Mouse (Mus musculus) liver, embryonic 15.5 days (tissue): ENCODE data around the gene Rad54l. TPM values are rescaled to one million over a fixed set of nuclear protein-coding genes. Genes with fewer than 3 reads are reported as not detected.

ENCODE experiments used
- ATAC-seq: fragments of 200-750 bp; cut with Nextera tagmentation; 2 replicates; pipeline ENCODE4 v1.8.0; 2017; ENCODE audit warnings: moderate number of reproducible peaks, mild to moderate bottlenecking, moderate library complexity; ENCODE audit not compliant: insufficient read depth
- H3K27ac ChIP-seq: fragments of 300-500 bp; sonication (generic); replicated peaks from 2 replicates; pipeline ENCODE4 v1.5.1; 2015; ENCODE audit warnings: mild to moderate bottlenecking, inconsistent platforms
- H3K27me3 ChIP-seq: fragments of 300-500 bp; sonication (generic); 2 replicates; pipeline ENCODE4 v1.6.1; 2015; ENCODE audit warnings: mild to moderate bottlenecking, inconsistent platforms
- H3K36me3 ChIP-seq: fragments of 300-500 bp; sonication (generic); replicated peaks from 2 replicates; pipeline ENCODE4 v1.6.1; 2015; ENCODE audit warnings: moderate library complexity, mild to moderate bottlenecking, inconsistent platforms
- H3K4me1 ChIP-seq: fragments of 300-500 bp; sonication (generic); replicated peaks from 2 replicates; pipeline ENCODE4 v1.6.1; 2015; ENCODE audit warnings: inconsistent platforms
- H3K4me2 ChIP-seq: fragments of 300-500 bp; sonication (generic); 2 replicates; pipeline ENCODE4 v1.6.1; 2015; ENCODE audit warnings: moderate library complexity, mild to moderate bottlenecking, inconsistent platforms
- H3K4me3 ChIP-seq: fragments of 300-500 bp; sonication (generic); replicated peaks from 2 replicates; pipeline ENCODE4 v1.5.1; 2015; ENCODE audit warnings: mild to moderate bottlenecking, inconsistent platforms
- H3K9ac ChIP-seq: fragments of 300-500 bp; sonication (generic); 2 replicates; pipeline ENCODE4 v1.6.1; 2015; ENCODE audit warnings: moderate library complexity, mild to moderate bottlenecking, inconsistent platforms
- H3K9me3 ChIP-seq: fragments of 300-500 bp; sonication (generic); replicated peaks from 2 replicates; pipeline ENCODE4 v1.6.1; 2016; ENCODE audit warnings: inconsistent platforms
- WGBS: fragments of 180-500 bp; shearing (Covaris S2); methylation state at CpG from one replicate; pipeline ENCODE4 v1.1.7; 2015; ENCODE audit warnings: mixed read lengths; ENCODE audit not compliant: insufficient replicate concordance; 5-methylcytosine and 5-hydroxymethylcytosine counted together
- polyA plus RNA-seq: library from polyadenylated mRNA; unstranded; fragments of >200 nt; fragmentation: Nextera tagmentation; extraction: Ambion mirVana; gene quantifications from 2 replicates; pipeline ENCODE4 v1.2.1, GENCODE M21; 2015

Rad54l gene
- polyA plus RNA-seq, 1 experiment from 2014 or later, result 26.8 TPM

DNA sequence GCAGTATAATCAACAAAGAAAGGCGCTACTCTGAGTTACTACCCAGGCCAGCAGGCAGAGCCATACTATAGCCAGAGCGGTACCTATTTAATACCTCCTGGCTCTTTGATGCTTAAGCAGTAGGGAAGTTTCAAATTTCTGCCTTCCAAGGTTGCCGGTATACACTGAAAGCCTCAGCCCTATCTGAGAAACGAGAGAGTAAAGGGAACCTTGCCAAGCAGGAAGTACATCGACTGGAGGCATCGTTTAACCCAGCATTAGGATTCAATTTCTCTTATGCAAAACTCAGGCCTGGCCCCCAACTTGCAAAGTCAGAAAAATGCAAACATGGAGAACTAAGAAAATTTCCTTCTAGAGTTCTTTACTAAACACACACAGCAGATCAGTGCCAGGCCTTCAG, 53.4 kb downstream of the Rad54l start:
- ATAC-seq, result no peak
- Histone ChIP-seq H3K9ac (no peak overlapping the region), H3K36me3 (peaks cover 59% of the 10 kb centered on the region), H3K4me3 (no peak overlapping the region), H3K9me3 (no peaks in the 10 kb centered on the region), H3K4me1 (peaks cover 21% of the 10 kb centered on the region), H3K27ac (no peak overlapping the region), H3K4me2 (no peak overlapping the region), H3K27me3 (no peaks in the 10 kb centered on the region)
- 75% methylated on average over 6 of the region's 6 CpGs for WGBS

DNA sequence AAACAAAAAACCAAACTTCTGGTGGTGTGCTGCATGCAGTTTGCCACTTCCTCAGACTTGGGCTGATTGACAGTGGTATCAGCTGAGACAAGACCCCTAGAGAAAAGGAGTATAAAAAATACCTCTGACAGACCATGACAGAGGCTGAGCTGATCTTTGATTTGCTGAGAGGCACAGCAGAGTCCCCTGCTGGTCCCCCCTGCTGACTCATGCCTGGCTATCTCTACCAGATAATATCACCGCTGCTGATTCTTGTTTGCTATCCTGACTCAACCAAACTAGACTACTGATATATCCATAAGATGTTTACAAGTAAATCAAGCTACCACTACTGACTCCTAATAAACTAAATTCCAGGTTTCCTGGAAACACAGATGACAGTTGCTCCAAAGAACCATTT, 59.6 kb downstream of the Rad54l start:
- H3K4me3 ChIP-seq, result no peak overlapping the region
- H3K4me2 ChIP-seq, result no peak overlapping the region
- H3K9ac ChIP-seq, result no peak overlapping the region
- 17% methylated on average over 1 of the region's 1 CpGs for WGBS
- ATAC-seq, result peak; percentile 28; the same call in 1 of the 2 replicates
- H3K27ac ChIP-seq, result no peak overlapping the region
- no peaks in the 10 kb centered on the region for H3K9me3 ChIP-seq
- peaks cover 38% of the 10 kb centered on the region for H3K36me3 ChIP-seq
- peaks cover 7% of the 10 kb centered on the region; the same call in 1 of the 2 replicates for H3K4me1 ChIP-seq
- H3K27me3 ChIP-seq, result no peaks in the 10 kb centered on the region

DNA sequence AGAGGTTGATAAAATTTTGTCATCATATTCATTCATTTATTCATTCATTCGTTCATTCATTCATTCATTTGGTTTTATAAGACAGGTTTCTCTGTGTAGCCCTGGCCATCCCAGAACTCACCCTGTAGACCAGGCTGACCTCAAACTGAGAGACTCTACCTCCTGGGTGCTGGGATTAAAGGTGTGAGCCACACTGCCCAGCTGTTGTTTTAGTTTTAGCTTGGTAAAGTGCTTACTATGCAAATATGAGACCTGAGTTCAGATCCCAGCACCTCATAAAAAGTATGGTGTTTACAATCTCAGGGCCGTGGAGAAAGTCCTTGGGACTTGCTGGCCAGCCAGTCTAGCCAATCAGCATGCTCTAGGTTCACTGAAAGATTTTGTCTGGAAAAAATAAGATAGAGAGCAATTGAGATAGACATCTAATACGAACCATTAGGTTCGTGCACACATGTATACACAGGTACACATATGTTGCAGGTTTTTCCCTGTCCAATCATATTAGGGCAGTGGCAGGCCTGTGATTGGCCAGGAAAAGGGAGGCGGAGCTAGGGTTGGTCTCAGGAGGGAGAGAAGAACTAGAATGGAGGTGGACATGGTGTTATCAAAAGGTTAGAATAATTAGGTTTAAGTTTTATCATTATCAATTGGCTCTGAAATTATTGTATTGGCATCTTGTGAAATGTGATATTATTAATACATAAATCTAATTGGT, 64.3 kb downstream of the Rad54l start:
- H3K4me1 ChIP-seq, result peaks cover 10% of the 10 kb centered on the region
- ATAC-seq, result no peak
- no peak overlapping the region for H3K27ac ChIP-seq
- H3K4me3 ChIP-seq, result no peak overlapping the region
- H3K9ac ChIP-seq, result no peak overlapping the region
- WGBS, result 64% methylated on average over 5 of the region's 5 CpGs
- H3K36me3 ChIP-seq, result no peaks in the 10 kb centered on the region
- H3K4me2 ChIP-seq, result no peak overlapping the region
- H3K9me3 ChIP-seq, result no peaks in the 10 kb centered on the region
- H3K27me3 ChIP-seq, result no peaks in the 10 kb centered on the region

DNA sequence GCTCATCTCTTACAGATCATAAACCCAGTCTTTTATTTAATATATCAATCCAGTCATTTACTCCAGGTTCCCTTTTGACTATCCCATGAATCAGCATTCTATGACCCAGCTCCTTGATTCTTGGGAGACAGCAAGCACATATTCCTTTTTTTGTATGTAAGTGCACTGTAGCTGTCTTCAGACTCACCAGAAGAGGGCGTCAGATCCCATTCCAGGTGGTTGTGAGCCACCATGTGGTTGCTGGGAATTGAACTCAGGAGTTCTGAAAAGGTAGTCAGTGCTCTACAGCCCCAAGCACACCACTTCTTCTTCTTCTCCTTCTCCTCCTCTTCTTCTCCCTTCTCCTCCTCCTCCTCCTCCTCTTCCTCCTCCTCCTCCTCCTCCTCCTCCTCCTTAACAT, 65.9 kb downstream of the Rad54l start:
- H3K4me1 ChIP-seq, result peaks cover 16% of the 10 kb centered on the region
- H3K9ac ChIP-seq, result no peak overlapping the region
- no peaks in the 10 kb centered on the region for H3K36me3 ChIP-seq
- H3K9me3 ChIP-seq, result no peaks in the 10 kb centered on the region
- WGBS, result 3% methylated on average over 1 of the region's 1 CpGs
- no peak overlapping the region for H3K4me2 ChIP-seq
- no peaks in the 10 kb centered on the region for H3K27me3 ChIP-seq
- ATAC-seq, result no peak
- H3K4me3 ChIP-seq, result no peak overlapping the region
- H3K27ac ChIP-seq, result no peak overlapping the region

DNA sequence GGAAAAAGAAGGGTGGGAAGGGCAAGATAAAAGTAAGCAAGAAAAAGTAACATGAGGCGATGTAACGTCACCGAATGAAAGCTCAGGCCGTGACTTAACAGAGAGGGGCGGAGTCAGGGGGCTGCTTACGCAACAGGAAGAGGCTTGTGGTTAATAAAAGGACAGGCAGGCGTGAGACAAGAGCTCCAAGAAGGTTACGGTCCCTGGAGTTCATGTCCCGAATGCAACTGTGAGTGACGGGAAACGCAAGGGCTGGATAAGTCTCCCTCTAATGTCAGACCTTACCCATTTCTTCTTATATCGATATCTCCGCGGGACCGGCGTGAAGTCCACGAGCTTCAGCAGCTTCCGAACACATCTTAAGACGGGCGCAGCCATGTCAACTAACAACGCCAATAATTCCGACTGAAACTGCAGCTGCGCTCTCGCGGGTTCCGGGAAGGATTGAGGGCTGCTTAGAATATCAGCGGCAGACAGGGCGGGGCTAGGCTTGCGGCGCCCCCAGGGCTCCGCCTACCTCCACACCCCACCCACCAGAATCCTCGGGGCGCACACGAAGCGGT, 70.0 kb downstream of the Rad54l start, which contains the start of gene Nsun4:
Gene Nsun4 (minus strand): TSS at position 478 of the 563 bp plus-strand sequence.
- peak within 1 kb of the TSS; percentile 95 for H3K27ac ChIP-seq
- peak within 1 kb of the TSS; percentile 63 for H3K9ac ChIP-seq
- H3K9me3 ChIP-seq, result no peaks in the 10 kb centered on the region
- under 1% methylated on average over 35 of the region's 35 CpGs for WGBS
- H3K27me3 ChIP-seq, result no peaks in the 10 kb centered on the region
- H3K4me1 ChIP-seq, result peaks cover 24% of the 10 kb centered on the region
- no peaks in the 10 kb centered on the region for H3K36me3 ChIP-seq
- peak within 1 kb of the TSS; percentile 95 for H3K4me2 ChIP-seq
- peak within 1 kb of the TSS; percentile 72 for H3K4me3 ChIP-seq
- peak; percentile 92 for ATAC-seq

DNA sequence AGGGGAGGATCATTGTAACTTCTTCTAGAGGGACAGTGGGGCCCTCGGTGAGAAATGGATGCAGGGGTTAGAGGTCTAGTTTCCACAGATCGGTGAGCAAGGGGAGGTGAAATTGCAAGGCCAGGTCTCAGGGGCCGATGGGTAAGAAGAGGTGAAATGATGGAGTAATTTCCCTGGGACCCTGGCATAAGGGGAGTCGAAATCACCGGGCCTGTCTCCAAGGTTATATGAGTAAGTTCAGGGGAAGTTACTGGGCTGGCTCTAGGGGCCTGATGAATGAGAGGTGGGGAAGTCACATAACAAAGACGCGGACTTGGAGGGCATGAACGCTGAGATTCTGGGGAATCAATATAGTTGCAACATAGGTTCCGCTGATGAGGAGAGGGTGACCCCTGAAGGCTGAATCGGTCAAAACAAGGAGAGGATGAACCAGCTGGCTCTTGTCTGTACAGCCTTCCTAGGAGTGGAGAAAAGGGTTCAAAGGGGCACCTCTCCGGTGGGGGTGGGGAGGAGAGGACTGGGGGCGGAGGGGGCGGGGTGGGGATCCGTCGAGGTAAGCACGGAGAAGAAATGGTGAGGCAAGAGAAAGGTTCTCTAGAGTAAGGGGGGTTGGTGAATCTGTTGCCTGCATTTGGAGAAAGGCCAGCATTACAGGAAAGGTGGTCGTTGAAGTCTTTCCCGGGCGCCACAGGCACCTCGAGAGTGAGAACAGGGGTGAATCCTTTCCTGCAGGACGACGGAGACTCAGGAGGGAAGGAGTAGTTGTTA, 70.8 kb downstream of the Rad54l start:
- peak overlapping the region; percentile 72 for H3K4me3 ChIP-seq
- peak overlapping the region; percentile 63 for H3K9ac ChIP-seq
- H3K36me3 ChIP-seq, result no peaks in the 10 kb centered on the region
- H3K9me3 ChIP-seq, result no peaks in the 10 kb centered on the region
- H3K4me1 ChIP-seq, result peaks cover 29% of the 10 kb centered on the region
- ATAC-seq, result peak; percentile 26; the same call in 1 of the 2 replicates
- peak overlapping the region; percentile 95 for H3K27ac ChIP-seq
- peak overlapping the region; percentile 95 for H3K4me2 ChIP-seq
- 9% methylated on average over 22 of the region's 22 CpGs for WGBS
- no peaks in the 10 kb centered on the region for H3K27me3 ChIP-seq

DNA sequence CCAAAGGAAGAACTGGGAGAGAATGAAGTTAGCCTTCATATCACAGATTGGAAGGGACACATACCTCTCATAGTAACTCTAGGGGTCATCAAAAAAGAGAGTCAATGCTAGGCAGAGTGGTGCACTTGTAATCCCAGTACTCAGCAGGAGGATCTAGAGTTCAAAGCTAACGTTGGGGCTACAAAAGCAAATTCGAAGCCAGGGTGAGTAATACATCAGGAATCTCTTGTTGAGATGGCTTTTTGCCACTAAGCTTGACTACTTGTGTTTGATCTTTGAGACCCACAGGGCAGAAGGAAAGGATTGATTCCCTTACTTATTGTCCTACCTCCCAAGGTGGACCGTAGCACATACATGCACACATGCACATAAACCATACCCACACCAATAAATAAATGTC, 74.3 kb downstream of the Rad54l start:
- H3K27ac ChIP-seq, result no peak overlapping the region
- ATAC-seq, result no peak
- WGBS, result 70% methylated on average over 3 of the region's 3 CpGs
- H3K4me2 ChIP-seq, result no peak overlapping the region
- H3K36me3 ChIP-seq, result 0 out of 2 replicates have a peak, but pooled peaks cover 5% of the 10 kb centered on the region
- H3K9ac ChIP-seq, result no peak overlapping the region
- no peak overlapping the region for H3K4me3 ChIP-seq
- H3K4me1 ChIP-seq, result peaks cover 24% of the 10 kb centered on the region
- no peaks in the 10 kb centered on the region for H3K27me3 ChIP-seq
- H3K9me3 ChIP-seq, result no peaks in the 10 kb centered on the region

DNA sequence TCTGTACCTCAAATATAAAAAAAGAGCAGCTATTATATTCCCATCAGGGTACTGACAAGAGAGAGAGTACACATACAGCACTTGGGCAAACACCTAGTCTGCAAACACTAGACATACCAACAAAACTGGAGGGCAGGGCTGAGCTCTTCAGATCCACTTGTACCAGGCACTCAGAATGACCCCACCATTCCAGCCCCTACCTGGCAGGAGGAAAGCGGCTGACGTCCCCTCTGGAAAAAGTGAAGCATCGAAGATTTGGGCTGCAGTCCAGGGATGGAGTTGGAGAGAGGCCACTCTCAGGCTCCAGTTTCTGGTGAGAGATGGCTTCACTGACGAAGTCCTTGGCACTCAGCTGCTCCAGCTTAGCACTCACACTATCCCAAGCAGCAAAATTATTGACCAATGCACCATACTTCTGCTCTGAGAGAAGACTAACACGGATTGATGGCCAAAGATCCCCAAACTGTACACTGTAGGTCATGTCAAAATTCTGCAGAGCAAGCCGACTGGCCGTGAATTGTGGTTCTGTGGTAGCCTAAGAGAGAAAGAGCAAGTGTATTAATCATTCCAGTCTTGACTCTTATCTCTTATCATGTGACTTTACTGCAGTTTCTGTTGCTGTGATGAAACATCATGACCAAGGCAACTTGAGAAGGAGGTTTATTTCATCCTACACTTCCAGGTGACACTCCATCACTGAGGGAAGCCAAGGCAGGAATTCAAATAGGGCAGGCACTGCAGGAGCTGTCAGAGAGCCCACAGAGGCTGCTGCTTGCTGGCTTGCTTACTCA, 75.2 kb downstream of the Rad54l start:
- Histone ChIP-seq H3K4me2 (no peak overlapping the region), H3K9ac (no peak overlapping the region), H3K27ac (no peak overlapping the region), H3K9me3 (no peaks in the 10 kb centered on the region), H3K27me3 (no peaks in the 10 kb centered on the region), H3K4me3 (no peak overlapping the region), H3K4me1 (peaks cover 19% of the 10 kb centered on the region), H3K36me3 (0 out of 2 replicates have a peak, but pooled peaks cover 10% of the 10 kb centered on the region)
- 61% methylated on average over 7 of the region's 7 CpGs for WGBS
- ATAC-seq, result no peak

DNA sequence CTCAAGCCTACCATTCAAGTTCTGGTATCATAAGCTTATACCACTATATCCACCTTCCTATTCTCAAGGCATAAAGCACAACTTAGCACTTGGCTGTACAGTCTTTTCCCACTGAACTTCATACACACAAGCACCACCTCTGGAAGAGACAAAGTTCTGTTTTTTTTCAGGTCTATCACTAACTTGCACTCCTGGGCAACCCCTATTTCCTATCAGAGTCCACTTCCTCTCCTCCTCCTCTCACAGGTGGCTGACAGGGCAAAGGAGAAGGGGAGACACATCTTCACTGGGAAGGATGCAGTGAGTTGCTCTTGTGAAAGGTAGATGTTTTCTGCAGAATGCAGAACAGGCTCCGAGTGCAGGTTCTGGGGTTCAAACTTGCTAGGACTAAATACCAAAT, 75.8 kb downstream of the Rad54l start:
- H3K27me3 ChIP-seq, result no peaks in the 10 kb centered on the region
- ATAC-seq, result no peak
- 75% methylated on average over 1 of the region's 1 CpGs for WGBS

DNA sequence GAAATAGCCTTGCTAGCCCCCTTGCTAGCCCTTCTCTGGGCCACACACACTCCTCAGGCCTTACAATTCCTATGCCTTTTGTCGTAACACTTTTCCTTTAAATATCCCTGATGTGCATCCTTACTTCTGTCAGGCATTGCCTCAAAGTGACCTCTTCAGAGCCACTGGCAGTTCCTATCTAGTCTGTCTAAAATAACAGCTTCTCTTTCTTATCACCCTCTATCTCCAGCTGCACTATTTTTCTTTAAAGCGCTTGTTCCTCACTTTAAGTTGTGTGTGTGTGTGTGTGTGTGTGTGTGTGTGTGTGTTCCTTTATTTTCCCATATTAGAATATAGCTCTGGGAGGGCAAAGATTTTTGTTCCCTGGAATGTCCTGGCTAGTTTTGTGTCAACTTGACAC, 76.9 kb downstream of the Rad54l start:
- Histone ChIP-seq H3K9ac (no peak overlapping the region), H3K4me3 (no peak overlapping the region), H3K4me2 (no peak overlapping the region), H3K36me3 (peaks cover 13% of the 10 kb centered on the region; the same call in 1 of the 2 replicates), H3K9me3 (no peaks in the 10 kb centered on the region), H3K27ac (no peak overlapping the region), H3K4me1 (peaks cover 5% of the 10 kb centered on the region; the same call in 1 of the 2 replicates), H3K27me3 (no peaks in the 10 kb centered on the region)
- 77% methylated on average over 2 of the region's 2 CpGs for WGBS
- no peak for ATAC-seq

More for the DNA sequence above, 75.8 kb downstream of the Rad54l start:
- no peak overlapping the region for H3K4me3 ChIP-seq
- H3K4me2 ChIP-seq, result no peak overlapping the region
- H3K9ac ChIP-seq, result no peak overlapping the region
- H3K9me3 ChIP-seq, result no peaks in the 10 kb centered on the region
- 0 out of 2 replicates have a peak, but pooled peaks cover 10% of the 10 kb centered on the region for H3K36me3 ChIP-seq
- no peak overlapping the region for H3K27ac ChIP-seq
- H3K4me1 ChIP-seq, result peaks cover 14% of the 10 kb centered on the region
